ENCODE assay signal across 8 mouse cellular contexts in genomic region chrX:53269289-53270062, GRCm38 (mm10). TPM values are rescaled to one million over a fixed set of nuclear protein-coding genes. Genes with fewer than 3 reads are reported as not detected.
DNase-seq lines count a peak whose midpoint lies in the region; ATAC-seq lines count a peak whose summit lies in the region.

TSS of gene Fam122b (minus strand) at chrX:53269805.

- peaks cover 0 to 7% of the 10 kb centered on the region in 2 experiments; a peak in 2 of 4 replicates for H3K4me1 ChIP-seq in heart, embryonic 14.5 days (ENCODE audit: control insufficient read depth in 2 of 2, insufficient read depth in 2 of 2, low read length in 2 of 2)
- peaks cover 24% of the 10 kb centered on the region for H3K4me1 ChIP-seq in liver, embryonic 13.5 days (replicated peaks)
- H3K4me1 ChIP-seq in stomach, embryonic 16.5 days (ENCODE audit: control insufficient read depth, insufficient read depth, low read length), result no peaks in the 10 kb centered on the region

- H3K9ac ChIP-seq in heart, embryonic 14.5 days (ENCODE audit: low read length), result peak within 1 kb of the TSS; percentile 64
- peak within 1 kb of the TSS; percentile 81 for H3K9ac ChIP-seq in liver, embryonic 13.5 days
- peak within 1 kb of the TSS; percentile 69 for H3K9ac ChIP-seq in stomach, embryonic 16.5 days (ENCODE audit: low read length)

- DNase-seq in CD4-positive helper T cell, adult 2 months (ENCODE audit: low read depth, low spot score), result peak; percentile 92
- peak; percentile 82 for DNase-seq in brain, embryonic 18.5 days (ENCODE audit: low read depth, low spot score)
- peak; percentile 94 for DNase-seq in kidney, postnatal 14 days
- peak; percentile 87 for DNase-seq in liver, embryonic 13.5 days
- DNase-seq in neural tube, embryonic 10.5 days (ENCODE audit: extremely low spot score, low spot score), result peak; percentile 84

- ATAC-seq in erythroid progenitor cell, adult 5-6 weeks (replicated peaks; ENCODE audit: low FRiP score, poor library complexity, severe bottlenecking), result peak; percentile 95
- ATAC-seq in heart, embryonic 14.5 days (ENCODE audit: insufficient number of reproducible peaks, insufficient read depth, low FRiP score, low read depth), result peak; percentile 77
- peak; percentile 83 for ATAC-seq in liver, embryonic 13.5 days (ENCODE audit: low read depth)
- peak; percentile 83 for ATAC-seq in stomach, embryonic 16.5 days (ENCODE audit: insufficient read depth, low FRiP score)

- 21% methylated on average over 39 of the region's 40 CpGs for WGBS in heart, embryonic 14.5 days
- WGBS in liver, embryonic 13.5 days (ENCODE audit: insufficient replicate concordance), result 15% methylated on average over 40 of the region's 40 CpGs
- 15% methylated on average over 40 of the region's 40 CpGs for WGBS in stomach, embryonic 16.5 days

- peak within 1 kb of the TSS; percentile 79 for H3K4me2 ChIP-seq in heart, embryonic 14.5 days (ENCODE audit: low read length)
- H3K4me2 ChIP-seq in liver, embryonic 13.5 days, result peak within 1 kb of the TSS; percentile 82
- peak within 1 kb of the TSS; percentile 67 for H3K4me2 ChIP-seq in stomach, embryonic 16.5 days (ENCODE audit: low read depth, low read length)

- no peaks in the 10 kb centered on the region for H3K9me3 ChIP-seq in heart, embryonic 14.5 days (ENCODE audit: control insufficient read depth, low read length)
- no peaks in the 10 kb centered on the region for H3K9me3 ChIP-seq in liver, embryonic 13.5 days (replicated peaks)
- no peaks in the 10 kb centered on the region for H3K9me3 ChIP-seq in stomach, embryonic 16.5 days (replicated peaks; ENCODE audit: control insufficient read depth, low read length)

- peak within 1 kb of the TSS; percentile 74 to 75 for H3K27ac ChIP-seq in heart, embryonic 14.5 days (replicated peaks in 1 of 2; ENCODE audit: control insufficient read depth in 1 of 2, insufficient read depth in 1 of 2, low read depth in 2 of 2, low read length in 2 of 2)
- peak within 1 kb of the TSS; percentile 80 for H3K27ac ChIP-seq in liver, embryonic 13.5 days
- peak within 1 kb of the TSS; percentile 72 for H3K27ac ChIP-seq in stomach, embryonic 16.5 days (ENCODE audit: low read length)

- H3K4me3 ChIP-seq in heart, embryonic 14.5 days (ENCODE audit: control insufficient read depth in 1 of 2, insufficient read depth in 1 of 2, low read depth in 1 of 2, low read length in 2 of 2), result peak within 1 kb of the TSS; percentile 58 to 63
- peak within 1 kb of the TSS; percentile 77 for H3K4me3 ChIP-seq in liver, embryonic 13.5 days (replicated peaks)
- peak within 1 kb of the TSS; percentile 53 for H3K4me3 ChIP-seq in stomach, embryonic 16.5 days (replicated peaks; ENCODE audit: low read length)

- no peaks in the 10 kb centered on the region for H3K36me3 ChIP-seq in heart, embryonic 14.5 days (ENCODE audit: control insufficient read depth, insufficient read depth, low read length)
- H3K36me3 ChIP-seq in liver, embryonic 13.5 days, result no peaks in the 10 kb centered on the region
- no peaks in the 10 kb centered on the region for H3K36me3 ChIP-seq in stomach, embryonic 16.5 days (ENCODE audit: control insufficient read depth, insufficient read depth, low read length)

- H3K27me3 ChIP-seq in heart, embryonic 14.5 days (ENCODE audit: control insufficient read depth, insufficient read depth, low read length), result no peaks in the 10 kb centered on the region
- H3K27me3 ChIP-seq in liver, embryonic 13.5 days, result no peaks in the 10 kb centered on the region
- H3K27me3 ChIP-seq in stomach, embryonic 16.5 days (ENCODE audit: control insufficient read depth, insufficient read depth, low read length), result no peaks in the 10 kb centered on the region

RNA-seq across cellular contexts. Expression of gene Fam122b, which starts in this region (rescaled TPM):
- total RNA-seq in erythroid progenitor cell, adult 5-6 weeks (2015; ENCODE audit: low replicate concordance), result 12.6 and 17.3 TPM in 2 replicates
- total RNA-seq in erythroid progenitor cell, adult 5-6 weeks (2017; ENCODE audit: low replicate concordance), result 6.5 and 9.1 TPM in 2 replicates
- polyA plus RNA-seq in heart, embryonic 14.5 days (2014; fragmentation: Nextera tagmentation; extraction: Ambion mirVana), result 28.3 TPM in 2 replicates
- polyA plus RNA-seq in liver, embryonic 13.5 days (2015; fragmentation: Nextera tagmentation; extraction: Ambion mirVana), result 4.8 and 6.5 TPM in 2 replicates
- polyA plus RNA-seq in stomach, embryonic 16.5 days (2015; fragmentation: Nextera tagmentation; extraction: Ambion mirVana), result 9.9 and 10.3 TPM in 2 replicates

Comparison
In these comparisons a context has a peak if more than half of its experiments do, and no peak if none do; other contexts are left out.
1. Peak in every context shown above with its lines: DNase-seq, ATAC-seq, H3K4me3 ChIP-seq and H3K27ac ChIP-seq.